18 mouse cellular contexts compared by ENCODE assay signal in genomic region chr7:30007601-30008000, GRCm38 (mm10). TPM values are rescaled to one million over a fixed set of nuclear protein-coding genes. Genes with fewer than 3 reads are reported as not detected.
A peak's percentile ranks its signal among the peaks of the same experiment; 100 is the strongest.
DNase-seq lines count a peak whose midpoint lies in the region; ATAC-seq and TF ChIP-seq lines count a peak whose summit lies in the region.
"Had no signal": no experiment of that assay in that cellular context is flagged by ENCODE, and none has a peak within 500 bp of the region (broad histone marks: within the 10 kb centered on the region; RNA-seq: fewer than 3 reads in every experiment).

No protein-coding gene starts in this region.

- DNase-seq in kidney, adult 9 months: no peak
- DNase-seq in brain, adult 2 months (ENCODE audit: low read depth, low spot score): peak; percentile 53
- DNase-seq in heart, adult 2 months: no peak
- no peak for DNase-seq in cerebellum, postnatal 4 days (ENCODE audit: low spot score in 2 of 2)
- DNase-seq: adrenal gland, adult 8-10 months; cerebellum, adult 9-10 months; forebrain, postnatal 0 days; kidney, adult 18-20 months; liver, postnatal 0 days; lung, postnatal 14 days; right cerebral cortex, postnatal 4 days; thymus, postnatal 14 days had no signal

- H3K27me3 ChIP-seq in kidney, embryonic 14.5 days (ENCODE audit: control insufficient read depth, insufficient read depth, low read length): no peaks in the 10 kb centered on the region
- no peaks in the 10 kb centered on the region for H3K27me3 ChIP-seq in embryonic facial prominence, embryonic 12.5 days
- no peaks in the 10 kb centered on the region for H3K27me3 ChIP-seq in limb, embryonic 12.5 days
- H3K27me3 ChIP-seq in heart, adult 2 months (ENCODE audit: control insufficient read depth, insufficient read depth, low read length): no peaks in the 10 kb centered on the region
- H3K27me3 ChIP-seq: megakaryocyte, embryonic 14.5 days; midbrain, embryonic 15.5 days; neural tube, embryonic 15.5 days had no signal

- H3K4me3 ChIP-seq in kidney, embryonic 14.5 days (ENCODE audit: low read length): no peak overlapping the region
- H3K4me3 ChIP-seq in embryonic facial prominence, embryonic 12.5 days: no peak overlapping the region
- H3K4me3 ChIP-seq in limb, embryonic 12.5 days (replicated peaks): no peak overlapping the region
- H3K4me3 ChIP-seq in heart, adult 2 months: no peak overlapping the region
- H3K4me3 ChIP-seq: midbrain, embryonic 15.5 days; neural tube, embryonic 15.5 days had no signal

- no peaks in the 10 kb centered on the region for H3K79me2 ChIP-seq in heart, adult 2 months (replicated peaks; ENCODE audit: control insufficient read depth, insufficient read depth, low read length)

- WGBS in kidney, embryonic 14.5 days: 89% methylated on average over 1 of the region's 1 CpGs
- 91% methylated on average over 1 of the region's 1 CpGs for WGBS in embryonic facial prominence, embryonic 12.5 days
- 85% methylated on average over 1 of the region's 1 CpGs for WGBS in limb, embryonic 12.5 days
- 96% methylated on average over 1 of the region's 1 CpGs for WGBS in heart, adult 2 months

- peak overlapping the region; percentile 55; the same call in 1 of the 2 replicates for H3K27ac ChIP-seq in kidney, embryonic 14.5 days (ENCODE audit: low read depth, low read length)
- peak overlapping the region; percentile 88 for H3K27ac ChIP-seq in embryonic facial prominence, embryonic 12.5 days
- peak overlapping the region; percentile 86 for H3K27ac ChIP-seq in limb, embryonic 12.5 days
- no peak overlapping the region for H3K27ac ChIP-seq in heart, adult 2 months
- H3K27ac ChIP-seq: midbrain, embryonic 15.5 days; neural tube, embryonic 15.5 days had no signal

- ATAC-seq in kidney, embryonic 14.5 days (ENCODE audit: low FRiP score, low TSS enrichment): no peak
- ATAC-seq in embryonic facial prominence, embryonic 12.5 days (ENCODE audit: insufficient number of reproducible peaks, insufficient read depth, low FRiP score, low TSS enrichment): no peak
- no peak for ATAC-seq in limb, embryonic 12.5 days (ENCODE audit: insufficient number of reproducible peaks, insufficient read depth, low FRiP score, low TSS enrichment, low read depth)
- ATAC-seq: forebrain, postnatal 0 days; liver, postnatal 0 days; midbrain, embryonic 15.5 days had no signal

- H3K9ac ChIP-seq in kidney, embryonic 14.5 days (ENCODE audit: low read depth, low read length): no peak overlapping the region
- H3K9ac ChIP-seq in embryonic facial prominence, embryonic 12.5 days: no peak overlapping the region
- no peak overlapping the region for H3K9ac ChIP-seq in limb, embryonic 12.5 days (replicated peaks)
- H3K9ac ChIP-seq in heart, adult 2 months (ENCODE audit: low read depth, low read length): no peak overlapping the region
- H3K9ac ChIP-seq: forebrain, postnatal 0 days; liver, postnatal 0 days; midbrain, embryonic 15.5 days; neural tube, embryonic 15.5 days had no signal

- TF ChIP-seq CTCF in heart, adult 2 months (IDR thresholded peaks at IDR 0.05): no peak

- H3K9me3 ChIP-seq in kidney, embryonic 14.5 days (ENCODE audit: control insufficient read depth, low read length): no peaks in the 10 kb centered on the region
- no peaks in the 10 kb centered on the region for H3K9me3 ChIP-seq in embryonic facial prominence, embryonic 12.5 days
- no peaks in the 10 kb centered on the region for H3K9me3 ChIP-seq in limb, embryonic 12.5 days
- H3K9me3 ChIP-seq: megakaryocyte, embryonic 14.5 days; midbrain, embryonic 15.5 days; neural tube, embryonic 15.5 days had no signal

- H3K4me1 ChIP-seq in kidney, embryonic 14.5 days (ENCODE audit: control insufficient read depth, insufficient read depth, low read length): peaks cover 15% of the 10 kb centered on the region; the same call in 1 of the 2 replicates
- H3K4me1 ChIP-seq in embryonic facial prominence, embryonic 12.5 days: peaks cover 35% of the 10 kb centered on the region
- peaks cover 16% of the 10 kb centered on the region for H3K4me1 ChIP-seq in limb, embryonic 12.5 days (replicated peaks)
- peaks cover 5% of the 10 kb centered on the region for H3K4me1 ChIP-seq in heart, adult 2 months (ENCODE audit: control insufficient read depth, insufficient read depth, low read length)

- intact Hi-C loops in heart, adult 2 months (cut with DNase I): no loop called here

- TF ChIP-seq POLR2A in heart, adult 2 months (IDR thresholded peaks at IDR 0.05; ENCODE audit: insufficient read depth, low read depth, low read length): no peak

- no peak overlapping the region for H3K4me2 ChIP-seq in kidney, embryonic 14.5 days (replicated peaks; ENCODE audit: low read depth, low read length)
- no peak overlapping the region for H3K4me2 ChIP-seq in embryonic facial prominence, embryonic 12.5 days (replicated peaks)
- no peak overlapping the region for H3K4me2 ChIP-seq in limb, embryonic 12.5 days
- H3K4me2 ChIP-seq: midbrain, embryonic 15.5 days; neural tube, embryonic 15.5 days had no signal

- TF ChIP-seq EP300 in heart, adult 2 months (IDR thresholded peaks at IDR 0.05; ENCODE audit: insufficient read depth, low read depth, low read length): no peak

- peaks cover 54% of the 10 kb centered on the region for H3K36me3 ChIP-seq in kidney, embryonic 14.5 days (ENCODE audit: control insufficient read depth, insufficient read depth, low read length)
- H3K36me3 ChIP-seq in embryonic facial prominence, embryonic 12.5 days: peaks cover 26% of the 10 kb centered on the region
- H3K36me3 ChIP-seq in limb, embryonic 12.5 days: peaks cover 82% of the 10 kb centered on the region
- peaks cover 5% of the 10 kb centered on the region for H3K36me3 ChIP-seq in heart, adult 2 months (ENCODE audit: control insufficient read depth, insufficient read depth, low read length)
- H3K36me3 ChIP-seq: midbrain, embryonic 15.5 days had no signal

RNA-seq across cellular contexts. Expression of gene Zfp568, which starts 23.8 kb away (rescaled TPM):
- 13.4 and 26.6 TPM in 2 replicates for polyA plus RNA-seq in kidney, embryonic 14.5 days (2014; fragmentation: Nextera tagmentation; extraction: Ambion mirVana)
- 20.4 and 23.2 TPM in 2 replicates for polyA plus RNA-seq in embryonic facial prominence, embryonic 12.5 days (2016; fragmentation: Nextera tagmentation; extraction: Ambion mirVana)
- polyA plus RNA-seq in limb, embryonic 12.5 days (2016; fragmentation: Nextera tagmentation; extraction: Ambion mirVana): 31.5 and 33.0 TPM in 2 replicates
- total RNA-seq in heart, adult 2 months (2021): 10 to 100 TPM; 19.6 to 28.1 TPM
- polyA plus RNA-seq in heart, adult 2 months (2012; rRNA removed): 5.6 and 12.5 TPM in 2 replicates

RNA-seq across cellular contexts. Expression of gene Zfp14, which starts 43.6 kb away (rescaled TPM):
- polyA plus RNA-seq in kidney, embryonic 14.5 days (2014; fragmentation: Nextera tagmentation; extraction: Ambion mirVana): 2.6 and 4.1 TPM in 2 replicates
- 5.7 and 6.3 TPM in 2 replicates for polyA plus RNA-seq in embryonic facial prominence, embryonic 12.5 days (2016; fragmentation: Nextera tagmentation; extraction: Ambion mirVana)
- 4.7 and 4.8 TPM in 2 replicates for polyA plus RNA-seq in limb, embryonic 12.5 days (2016; fragmentation: Nextera tagmentation; extraction: Ambion mirVana)
- total RNA-seq in heart, adult 2 months (2021): 1 to 10 TPM; 2.5 to 2.7 TPM
- 3.5 and 7.3 TPM in 2 replicates for polyA plus RNA-seq in heart, adult 2 months (2012; rRNA removed)

RNA-seq across cellular contexts. Expression of gene Zfp74, which starts 53.7 kb away (rescaled TPM):
- 7.2 and 11.0 TPM in 2 replicates for polyA plus RNA-seq in kidney, embryonic 14.5 days (2014; fragmentation: Nextera tagmentation; extraction: Ambion mirVana)
- 17.2 and 18.0 TPM in 2 replicates for polyA plus RNA-seq in embryonic facial prominence, embryonic 12.5 days (2016; fragmentation: Nextera tagmentation; extraction: Ambion mirVana)
- polyA plus RNA-seq in limb, embryonic 12.5 days (2016; fragmentation: Nextera tagmentation; extraction: Ambion mirVana): 15.5 and 18.0 TPM in 2 replicates
- total RNA-seq in heart, adult 2 months (2021): 1 to 10 TPM; 6.2 to 6.8 TPM
- polyA plus RNA-seq in heart, adult 2 months (2012; rRNA removed): 2.5 and 5.9 TPM in 2 replicates
